Mouse (Mus musculus) left cerebral cortex, adult 18-20 months (tissue): ENCODE measurements around the gene E130309D02Rik. TPM values are rescaled to one million over a fixed set of nuclear protein-coding genes. Genes with fewer than 3 reads are reported as not detected.
A peak's percentile ranks its signal among the peaks of the same experiment; 100 is the strongest.

ENCODE experiments used
- DNase-seq, 2 experiments: peaks; one replicate each; pipeline ENCODE4 v3.0.0; 2021 to 2022; ENCODE audit warnings: low spot score in 2 of 2, mixed read lengths in 1 of 2
- total RNA-seq, 2 experiments: library from RNA; stranded (reverse); gene quantifications; 2 replicates each; pipeline ENCODE4 v1.2.3; 2021

E130309D02Rik gene
- total RNA-seq, 2 experiments from 2014 or later: 25.4 to 27.7 TPM

DNA sequence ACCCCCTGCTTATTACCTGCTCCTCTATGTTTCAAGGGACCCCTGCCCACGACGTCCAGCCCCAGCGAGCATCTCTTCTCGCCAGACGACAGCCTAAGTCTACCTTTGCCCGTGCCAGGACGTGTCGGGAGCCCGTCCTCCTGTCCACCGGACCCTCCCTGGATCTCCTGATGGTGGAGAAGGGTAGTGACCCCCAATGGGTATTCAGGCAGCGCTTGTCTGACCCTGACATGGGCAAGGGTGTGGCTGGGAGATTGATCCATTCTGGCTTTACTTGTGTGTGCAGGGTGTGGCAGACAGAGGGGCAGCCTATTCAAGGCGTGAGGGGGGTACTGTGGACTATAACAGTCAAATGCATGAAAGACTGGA lies 45.0 kb downstream of the E130309D02Rik start:
- DNase-seq: no peak

GRCm38 (mm10) chr5:143269363-143270150 lies 45.6 kb downstream of the E130309D02Rik start, which contains the start of gene Zfp316:
Gene Zfp316, minus strand, starts transcription at chr5:143270022.
- DNase-seq: peak; percentile 73 to 74

DNA sequence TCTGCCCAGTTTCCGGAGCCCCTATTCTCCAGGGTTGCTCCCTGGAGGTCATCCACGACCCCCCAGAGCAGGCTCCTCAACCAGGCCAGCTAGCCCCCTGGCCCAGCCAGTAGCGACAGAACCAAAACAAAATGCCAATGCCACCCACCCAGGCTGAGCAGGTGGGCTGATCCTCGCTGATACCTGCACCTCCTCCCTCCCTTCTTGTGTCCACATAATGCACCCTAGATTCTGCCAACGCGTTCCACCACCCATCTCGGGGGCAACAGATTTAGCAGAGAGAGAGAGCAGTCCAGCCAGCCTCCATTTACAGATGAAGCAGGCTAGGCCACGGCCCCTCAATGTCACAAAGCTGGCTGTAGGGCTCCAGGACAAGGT lies 46.2 kb downstream of the E130309D02Rik start:
- no peak for DNase-seq

GRCm38 (mm10) chr5:143266794-143267193 lies 48.4 kb downstream of the E130309D02Rik start:
- no peak for DNase-seq

- DNase-seq: no peak
Measured at GRCm38 (mm10) chr5:143265409-143265808, 49.8 kb downstream of the E130309D02Rik start.

GRCm38 (mm10) chr5:143264689-143265088 lies 50.5 kb downstream of the E130309D02Rik start:
- no peak for DNase-seq

DNA sequence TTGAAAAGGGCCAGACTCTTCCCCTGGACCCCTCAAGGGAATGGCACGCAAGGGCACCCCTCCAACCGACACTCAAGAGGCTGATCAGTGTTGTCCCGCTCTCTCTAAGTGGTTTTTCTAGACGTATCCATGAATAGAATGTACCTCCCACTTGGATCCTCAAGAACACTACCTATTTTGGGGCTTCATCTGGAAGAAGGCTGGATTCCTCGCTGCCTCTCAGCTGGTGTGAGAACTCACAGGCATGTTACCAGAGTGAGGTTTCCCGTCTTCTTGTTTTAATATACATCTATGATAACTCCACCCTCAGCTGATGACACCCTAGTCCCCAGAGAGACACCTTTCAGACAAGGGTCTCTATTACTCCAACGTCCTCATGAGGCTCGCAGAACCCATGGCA lies 53.5 kb downstream of the E130309D02Rik start:
- DNase-seq: peak in 1 of 2 experiments; percentile 27

GRCm38 (mm10) chr5:143255802-143256201 lies 59.4 kb downstream of the E130309D02Rik start:
- no peak for DNase-seq

DNA sequence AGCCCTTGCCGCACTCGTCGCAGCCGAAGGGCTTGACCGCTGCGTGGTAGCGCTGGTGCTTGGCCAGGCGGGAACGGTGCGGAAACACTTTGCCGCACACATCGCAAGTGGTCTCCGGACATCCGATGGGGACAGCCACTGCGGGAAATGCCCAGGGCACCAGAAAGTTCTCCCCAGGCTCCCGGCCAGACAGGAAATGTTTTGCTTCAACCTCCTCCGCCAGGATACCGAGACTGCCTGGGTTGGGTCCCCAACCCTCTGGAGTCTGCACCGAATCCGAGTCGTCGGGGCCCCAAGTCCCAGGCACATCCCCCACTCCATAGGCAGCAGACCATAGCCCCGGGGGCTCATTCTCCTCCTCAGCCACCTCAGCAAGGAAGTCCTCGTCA lies 60.0 kb downstream of the E130309D02Rik start:
- no peak for DNase-seq

- DNase-seq: no peak
Measured at GRCm38 (mm10) chr5:143254487-143255130, 60.6 kb downstream of the E130309D02Rik start.

- DNase-seq: peak; percentile 36 to 61
Measured at GRCm38 (mm10) chr5:143253881-143254486, 61.2 kb downstream of the E130309D02Rik start.

DNA sequence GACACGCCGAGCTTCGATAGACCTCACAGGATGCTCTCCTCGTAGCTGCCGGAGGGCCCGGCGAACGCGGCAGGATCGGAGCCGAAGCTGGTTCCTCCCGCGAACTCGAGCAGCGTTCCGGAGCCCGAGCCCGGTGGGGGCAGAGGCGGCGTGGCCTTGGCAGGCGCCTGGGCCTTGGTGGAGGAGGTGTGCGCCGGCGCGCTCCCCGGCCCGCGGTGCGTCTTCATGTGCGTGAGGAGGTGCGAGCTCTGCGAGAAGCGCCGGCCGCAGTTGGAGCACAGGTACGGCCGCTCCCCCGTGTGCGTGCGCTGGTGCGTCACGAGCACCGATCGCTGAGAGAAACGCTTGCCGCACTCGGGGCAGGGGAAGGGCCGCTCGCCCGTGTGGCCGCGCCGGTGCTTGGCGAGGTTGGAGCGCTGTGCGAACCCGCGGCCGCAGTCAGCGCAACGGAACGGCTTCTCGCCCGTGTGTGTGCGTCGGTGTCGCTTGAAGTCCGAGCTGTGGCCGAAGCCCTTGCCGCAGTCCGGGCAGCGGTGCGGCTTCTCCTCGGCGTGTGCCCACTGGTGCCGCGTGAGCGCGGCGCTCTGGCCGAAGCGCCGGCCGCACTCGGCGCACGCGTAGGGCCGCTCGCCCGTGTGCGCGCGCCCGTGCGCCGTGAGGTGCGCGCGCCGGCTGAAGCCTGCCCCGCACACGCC lies 61.8 kb downstream of the E130309D02Rik start:
- no peak for DNase-seq

- DNase-seq: no peak
Measured at GRCm38 (mm10) chr5:143252791-143253185, 62.4 kb downstream of the E130309D02Rik start.

DNA sequence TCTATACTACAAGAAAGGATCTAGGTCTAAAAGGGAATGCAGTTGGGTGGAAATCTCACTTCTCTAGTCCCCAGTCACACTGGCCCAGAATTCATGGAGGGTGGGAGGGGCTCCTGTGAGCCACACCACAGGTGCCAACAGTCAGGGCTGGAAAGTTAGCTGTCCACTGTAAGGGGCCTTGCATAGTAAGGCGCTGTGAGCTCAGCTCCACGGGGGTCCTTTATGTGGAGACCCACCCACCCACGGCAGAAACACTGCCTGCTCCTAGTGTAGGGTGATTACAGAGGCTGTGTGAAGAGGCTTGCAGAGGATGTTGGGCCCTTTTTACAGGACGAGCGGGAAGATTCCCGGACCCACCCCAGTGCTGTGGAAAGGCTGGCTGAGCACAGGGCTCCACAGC lies 63.1 kb downstream of the E130309D02Rik start:
- no peak for DNase-seq

Other genes starting within 250 kb of the E130309D02Rik start
- 10 to 100 TPM; 45.1 to 45.2 TPM for gene Rnf216, start 202.4 kb downstream of the E130309D02Rik start, total RNA-seq
- under 1 TPM; 0.07 to 0.23 TPM for gene Olfr718-ps1, start 167.8 kb downstream of the E130309D02Rik start, total RNA-seq
- gene Rbak, start 134.6 kb downstream of the E130309D02Rik start, total RNA-seq: 10 to 100 TPM; 11.8 to 13.6 TPM
- not detected for gene Spdye4b, start 134.3 kb downstream of the E130309D02Rik start, total RNA-seq
- not detected for gene Spdye4a, start 88.5 kb downstream of the E130309D02Rik start, total RNA-seq
- gene Zfp12, start 80.2 kb downstream of the E130309D02Rik start, total RNA-seq: 10 to 100 TPM; 32.1 to 34.7 TPM
- gene Zfp316, start 45.3 kb downstream of the E130309D02Rik start, total RNA-seq: 10 to 100 TPM; 22.3 to 25.3 TPM
- 1 to 10 TPM; 4.1 to 4.4 TPM for gene Zfp853, start 21.7 kb downstream of the E130309D02Rik start, total RNA-seq
- 10 to 100 TPM; 37.1 to 41.7 TPM for gene Zdhhc4, start 13.9 kb upstream of the E130309D02Rik start, total RNA-seq
- gene Grid2ip, start 42.0 kb upstream of the E130309D02Rik start, total RNA-seq: 1 to 10 TPM; 3.9 to 4.0 TPM
- gene Kdelr2, start 88.5 kb upstream of the E130309D02Rik start, total RNA-seq: 10 to 100 TPM; 37.4 to 39.9 TPM
- 10 to 100 TPM; 31.9 to 33.1 TPM for gene Daglb, start 149.2 kb upstream of the E130309D02Rik start, total RNA-seq
- 100 to 1,000 TPM; 358 to 380 TPM for gene Rac1, start 212.7 kb upstream of the E130309D02Rik start, total RNA-seq